Mouse (Mus musculus) heart, embryonic 14.5 days (tissue): ENCODE results near the gene Foxn2. TPM values are rescaled to one million over a fixed set of nuclear protein-coding genes. Genes with fewer than 3 reads are reported as not detected.

Experiments
- ATAC-seq: fragments of 200-750 bp; cut with Nextera tagmentation; 2 replicates; pipeline ENCODE4 v1.8.0; 2017; ENCODE audit warnings: low read depth, moderate TSS enrichment; ENCODE audit not compliant: insufficient number of reproducible peaks, insufficient read depth, low FRiP score
- H3K27ac ChIP-seq, 2 experiments: fragments of 200-500 bp in 1 of 2; fragments of 300-500 bp in 1 of 2; sonication (generic) in 1 of 2; replicated peaks in 1 of 2; 2 replicates each; pipeline ENCODE4 v1.5.1; 2012 to 2014; ENCODE audit warnings: low read depth in 2 of 2, low read length in 2 of 2, control low read depth in 1 of 2, mild to moderate bottlenecking in 1 of 2, mixed read lengths in 1 of 2; ENCODE audit not compliant: control insufficient read depth in 1 of 2, insufficient read depth in 1 of 2
- H3K27me3 ChIP-seq: fragments of 300-500 bp; sonication (generic); 2 replicates; pipeline ENCODE4 v1.6.1; 2014; ENCODE audit warnings: mild to moderate bottlenecking, low read length, control low read depth; ENCODE audit not compliant: control insufficient read depth, insufficient read depth
- H3K36me3 ChIP-seq: fragments of 300-500 bp; sonication (generic); 2 replicates; pipeline ENCODE4 v1.6.1; 2014; ENCODE audit warnings: mild to moderate bottlenecking, control low read depth, low read length, mixed read lengths; ENCODE audit not compliant: control insufficient read depth, insufficient read depth
- H3K4me1 ChIP-seq, 2 experiments: fragments of 200-500 bp in 1 of 2; fragments of 300-500 bp in 1 of 2; sonication (generic) in 1 of 2; 2 replicates each; pipeline ENCODE4 v1.6.1; 2012 to 2014; ENCODE audit warnings: low read length in 2 of 2, control low read depth in 1 of 2, mixed read lengths in 1 of 2; ENCODE audit not compliant: control insufficient read depth in 2 of 2, insufficient read depth in 2 of 2
- H3K4me2 ChIP-seq: fragments of 300-500 bp; sonication (generic); 2 replicates; pipeline ENCODE4 v1.6.1; 2014; ENCODE audit warnings: mild to moderate bottlenecking, low read length
- H3K4me3 ChIP-seq, 2 experiments: fragments of 200-500 bp in 1 of 2; fragments of 300-500 bp in 1 of 2; sonication (generic) in 1 of 2; 2 replicates each; pipeline ENCODE4 v1.5.1; 2012 to 2014; ENCODE audit warnings: low read length in 2 of 2, mild to moderate bottlenecking in 2 of 2, control low read depth in 1 of 2, low read depth in 1 of 2, moderate library complexity in 1 of 2; ENCODE audit not compliant: control insufficient read depth in 1 of 2, insufficient read depth in 1 of 2
- H3K9ac ChIP-seq: fragments of 300-500 bp; sonication (generic); 2 replicates; pipeline ENCODE4 v1.6.1; 2014; ENCODE audit warnings: mild to moderate bottlenecking, low read length
- H3K9me3 ChIP-seq: fragments of 300-500 bp; sonication (generic); 2 replicates; pipeline ENCODE4 v1.6.1; 2016; ENCODE audit warnings: low read length, control low read depth; ENCODE audit not compliant: control insufficient read depth
- WGBS: fragments of 180-500 bp; shearing (Covaris S2); extraction: QIAGEN DNeasy Blood & Tissue Kit; methylation state at CpG from one replicate; pipeline ENCODE4 v1.1.7; 2014; 5-methylcytosine and 5-hydroxymethylcytosine counted together
- polyA plus RNA-seq: library from polyadenylated mRNA; unstranded; fragments of >200 nt; fragmentation: Nextera tagmentation; extraction: Ambion mirVana; gene quantifications from 2 replicates; pipeline ENCODE4 v1.2.1, GENCODE M21; 2014

Foxn2 gene
- polyA plus RNA-seq, 1 experiment from 2014 or later = 7.3 TPM

- Histone ChIP-seq H3K9ac (peak overlapping the region; percentile 79), H3K36me3 (no peaks in the 10 kb centered on the region), H3K4me1 (peaks cover 5 to 12% of the 10 kb centered on the region in 2 experiments), H3K27ac (peak overlapping the region in 1 of 2 experiments; percentile 70; a peak in 1 of 4 replicates), H3K4me2 (peak overlapping the region; percentile 86), H3K9me3 (no peaks in the 10 kb centered on the region), H3K27me3 (no peaks in the 10 kb centered on the region), H3K4me3 (peak overlapping the region; percentile 53 to 81)
- WGBS = 9% methylated on average over 11 of the region's 11 CpGs
- no peak for ATAC-seq
Measured at GRCm38 (mm10) chr17:88530667-88531066, 90.2 kb downstream of the Foxn2 start.

GRCm38 (mm10) chr17:88531176-88531575, 90.7 kb downstream of the Foxn2 start:
- H3K9ac ChIP-seq = peak overlapping the region; percentile 8; the same call in 1 of the 2 replicates
- WGBS = 51% methylated on average over 6 of the region's 6 CpGs
- H3K36me3 ChIP-seq = no peaks in the 10 kb centered on the region
- no peak overlapping the region; a peak in 1 of 4 replicates for H3K4me3 ChIP-seq
- H3K27ac ChIP-seq = no peak overlapping the region
- H3K4me1 ChIP-seq = peaks cover 5 to 12% of the 10 kb centered on the region in 2 experiments
- peak overlapping the region; percentile 86 for H3K4me2 ChIP-seq
- H3K27me3 ChIP-seq = no peaks in the 10 kb centered on the region
- H3K9me3 ChIP-seq = no peaks in the 10 kb centered on the region
- ATAC-seq = no peak

GRCm38 (mm10) chr17:88537842-88538430, 97.4 kb downstream of the Foxn2 start:
- H3K9me3 ChIP-seq = no peaks in the 10 kb centered on the region
- WGBS = 81% methylated on average over 8 of the region's 8 CpGs
- no peak overlapping the region for H3K9ac ChIP-seq
- no peak for ATAC-seq
- peaks cover 0 to 2% of the 10 kb centered on the region in 2 experiments; a peak in 2 of 4 replicates for H3K4me1 ChIP-seq
- no peaks in the 10 kb centered on the region for H3K27me3 ChIP-seq
- no peak overlapping the region for H3K27ac ChIP-seq
- no peaks in the 10 kb centered on the region; the same call in 1 of the 2 replicates for H3K36me3 ChIP-seq
- no peak overlapping the region for H3K4me3 ChIP-seq
- no peak overlapping the region for H3K4me2 ChIP-seq

Other genes starting within 250 kb of the Foxn2 start
- 13.3 and 17.0 TPM in 2 replicates for gene Ppp1r21, start 89.4 kb downstream of the Foxn2 start, polyA plus RNA-seq
- 8.5 and 10.2 TPM in 2 replicates for gene Ston1, start 157.0 kb downstream of the Foxn2 start, polyA plus RNA-seq
- gene Gtf2a1l, start 227.9 kb downstream of the Foxn2 start, polyA plus RNA-seq = not detected in 2 replicates